Mouse (Mus musculus) heart, adult 2 months (tissue): Measurements from ENCODE around the gene Col6a5.

Experiments used
- CTCF ChIP-seq: fragments of 200-600 bp; IDR thresholded peaks from 2 replicates; pipeline ENCODE4 v1.8.1; 2022; ENCODE audit warnings: antibody characterized with exemption, mild to moderate bottlenecking, moderate library complexity
- POLR2A ChIP-seq: fragments of 200-500 bp; IDR thresholded peaks from 2 replicates; pipeline ENCODE4 v1.6.1; 2011; ENCODE audit warnings: mild to moderate bottlenecking, low read depth, low read length, control low read depth; ENCODE audit not compliant: insufficient read depth

- TF ChIP-seq CTCF (no peak), POLR2A (no peak)
These were observed 108.2 kb downstream of the Col6a5 start for GRCm38 (mm10) chr9:105852015-105852777.
